Mouse (Mus musculus) midbrain, postnatal 0 days (tissue): ENCODE data around the gene St3gal6. TPM values are rescaled to one million over a fixed set of nuclear protein-coding genes. Genes with fewer than 3 reads are reported as not detected.

Experiments used
- ATAC-seq: fragments of 200-750 bp; cut with Nextera tagmentation; 2 replicates; pipeline ENCODE4 v1.8.0; 2017; ENCODE audit warnings: moderate number of reproducible peaks, mild to moderate bottlenecking, moderate TSS enrichment, moderate library complexity; ENCODE audit not compliant: low FRiP score
- DNase-seq: peaks from one replicate; pipeline ENCODE4 v3.0.0-alpha.2; 2015; ENCODE audit warnings: low spot score
- H3K27ac ChIP-seq: fragments of 300-500 bp; sonication (generic); 2 replicates; pipeline ENCODE4 v1.5.1; 2014; ENCODE audit warnings: low read depth, mild to moderate bottlenecking, low read length, mixed read lengths
- H3K27me3 ChIP-seq: fragments of 300-500 bp; sonication (generic); 2 replicates; pipeline ENCODE4 v1.6.1; 2014; ENCODE audit warnings: low read length, control low read depth, mixed read lengths; ENCODE audit not compliant: insufficient read depth
- H3K36me3 ChIP-seq: fragments of 300-500 bp; sonication (generic); 2 replicates; pipeline ENCODE4 v1.6.1; 2014; ENCODE audit warnings: low read length, control low read depth, mixed read lengths; ENCODE audit not compliant: insufficient read depth
- H3K4me1 ChIP-seq: fragments of 300-500 bp; sonication (generic); 2 replicates; pipeline ENCODE4 v1.6.1; 2014; ENCODE audit warnings: mild to moderate bottlenecking, control low read depth, antibody characterized with exemption, low read length, mixed read lengths; ENCODE audit not compliant: insufficient read depth
- H3K4me2 ChIP-seq: fragments of 300-500 bp; sonication (generic); 2 replicates; pipeline ENCODE4 v1.6.1; 2014; ENCODE audit warnings: low read depth, mild to moderate bottlenecking, low read length, mixed read lengths; ENCODE audit not compliant: poor library complexity, severe bottlenecking
- H3K4me3 ChIP-seq: fragments of 300-500 bp; sonication (generic); 2 replicates; pipeline ENCODE4 v1.5.1; 2014; ENCODE audit warnings: low read depth, mild to moderate bottlenecking, low read length, moderate library complexity
- H3K9ac ChIP-seq: fragments of 300-500 bp; sonication (generic); replicated peaks from 2 replicates; pipeline ENCODE4 v1.6.1; 2014; ENCODE audit warnings: mild to moderate bottlenecking, low read length, moderate library complexity, mixed read lengths; ENCODE audit not compliant: poor library complexity, severe bottlenecking
- H3K9me3 ChIP-seq: fragments of 300-500 bp; sonication (generic); 2 replicates; pipeline ENCODE4 v1.6.1; 2016; ENCODE audit warnings: low read length, control low read depth
- CTCF ChIP-seq: IDR thresholded peaks from 2 replicates; pipeline ENCODE4 v1.5.1; 2016; ENCODE audit warnings: antibody characterized with exemption, mild to moderate bottlenecking
- WGBS: fragments of 180-500 bp; shearing (Covaris S2); extraction: QIAGEN DNeasy Blood & Tissue Kit; methylation state at CpG from one replicate; pipeline ENCODE4 v1.1.7; 2014; 5-methylcytosine and 5-hydroxymethylcytosine counted together
- polyA plus RNA-seq: library from polyadenylated mRNA; unstranded; fragments of >200 nt; fragmentation: Nextera tagmentation; extraction: Ambion mirVana; gene quantifications from 2 replicates; pipeline ENCODE4 v1.2.1, GENCODE M21; 2015
- total RNA-seq: library from RNA; depleted of rRNA; stranded (reverse); fragments of >200 nt; gene quantifications from 2 replicates; pipeline ENCODE4 v1.2.3, GENCODE M21; 2014; rRNA removed

St3gal6 gene
- total RNA-seq (3.8 and 6.5 TPM in 2 replicates), polyA plus RNA-seq (14.9 and 18.0 TPM in 2 replicates)

- Histone ChIP-seq H3K4me1 (0 out of 2 replicates have a peak, but pooled peaks cover 5% of the 10 kb centered on the region), H3K4me3 (peak within 1 kb of the TSS; percentile 89), H3K4me2 (peak within 1 kb of the TSS; percentile 98), H3K36me3 (no peaks in the 10 kb centered on the region), H3K27ac (peak within 1 kb of the TSS; percentile 70), H3K9me3 (no peaks in the 10 kb centered on the region), H3K27me3 (no peaks in the 10 kb centered on the region), H3K9ac (peak within 1 kb of the TSS; percentile 75)
- ATAC-seq (no peak), DNase-seq (no peak)
- WGBS = 88% methylated on average over 12 of the region's 12 CpGs
- no peak for TF ChIP-seq CTCF
Observed at GRCm38 (mm10) chr16:58523972-58524850, at the start of gene St3gal6. Gene St3gal6 (minus strand): TSS chr16:58524243.

GRCm38 (mm10) chr16:58570694-58571264, 46.7 kb upstream of the St3gal6 start:
- DNase-seq (no peak), ATAC-seq (no peak)
- no peaks in the 10 kb centered on the region for H3K4me1 ChIP-seq
- no peaks in the 10 kb centered on the region for H3K36me3 ChIP-seq
- no peak for TF ChIP-seq CTCF
- no peaks in the 10 kb centered on the region for H3K27me3 ChIP-seq
- no peak overlapping the region for H3K27ac ChIP-seq
- H3K4me2 ChIP-seq = no peak overlapping the region
- no peaks in the 10 kb centered on the region for H3K9me3 ChIP-seq
- H3K9ac ChIP-seq = no peak overlapping the region
- H3K4me3 ChIP-seq = no peak overlapping the region

GRCm38 (mm10) chr16:58561196-58561595, 37.2 kb upstream of the St3gal6 start:
- Histone ChIP-seq H3K4me3 (no peak overlapping the region), H3K9me3 (no peaks in the 10 kb centered on the region), H3K36me3 (no peaks in the 10 kb centered on the region), H3K4me1 (no peaks in the 10 kb centered on the region), H3K27me3 (no peaks in the 10 kb centered on the region), H3K9ac (no peak overlapping the region), H3K4me2 (no peak overlapping the region), H3K27ac (no peak overlapping the region)
- ATAC-seq (no peak), DNase-seq (no peak)
- whole genome bisulfite sequencing = 95% methylated on average over 2 of the region's 2 CpGs
- TF ChIP-seq CTCF = no peak

- ATAC-seq = no peak
- no peak for TF ChIP-seq CTCF
Observed at GRCm38 (mm10) chr16:58556067-58556830, 32.2 kb upstream of the St3gal6 start.

GRCm38 (mm10) chr16:58554673-58555072, 30.6 kb upstream of the St3gal6 start:
- DNase-seq (no peak), ATAC-seq (no peak)
- Histone ChIP-seq H3K4me3 (no peak overlapping the region), H3K9me3 (no peaks in the 10 kb centered on the region), H3K27ac (no peak overlapping the region), H3K4me2 (no peak overlapping the region), H3K36me3 (no peaks in the 10 kb centered on the region), H3K27me3 (no peaks in the 10 kb centered on the region), H3K9ac (no peak overlapping the region), H3K4me1 (no peaks in the 10 kb centered on the region)
- WGBS = 85% methylated on average over 1 of the region's 1 CpGs
- no peak for TF ChIP-seq CTCF

More at GRCm38 (mm10) chr16:58556067-58556830, 32.2 kb upstream of the St3gal6 start:
- 78% methylated on average over 4 of the region's 4 CpGs for WGBS
- H3K9me3 ChIP-seq = no peaks in the 10 kb centered on the region
- DNase-seq = no peak
- H3K36me3 ChIP-seq = no peaks in the 10 kb centered on the region
- H3K4me2 ChIP-seq = no peak overlapping the region
- no peaks in the 10 kb centered on the region for H3K4me1 ChIP-seq
- no peak overlapping the region for H3K27ac ChIP-seq
- no peaks in the 10 kb centered on the region for H3K27me3 ChIP-seq
- no peak overlapping the region for H3K4me3 ChIP-seq
- H3K9ac ChIP-seq = no peak overlapping the region
